Mouse (Mus musculus): ENCODE results near the gene Mrtfb.
A peak's percentile ranks its signal among the peaks of the same experiment; 100 is the strongest.

Gene Mrtfb

DNA sequence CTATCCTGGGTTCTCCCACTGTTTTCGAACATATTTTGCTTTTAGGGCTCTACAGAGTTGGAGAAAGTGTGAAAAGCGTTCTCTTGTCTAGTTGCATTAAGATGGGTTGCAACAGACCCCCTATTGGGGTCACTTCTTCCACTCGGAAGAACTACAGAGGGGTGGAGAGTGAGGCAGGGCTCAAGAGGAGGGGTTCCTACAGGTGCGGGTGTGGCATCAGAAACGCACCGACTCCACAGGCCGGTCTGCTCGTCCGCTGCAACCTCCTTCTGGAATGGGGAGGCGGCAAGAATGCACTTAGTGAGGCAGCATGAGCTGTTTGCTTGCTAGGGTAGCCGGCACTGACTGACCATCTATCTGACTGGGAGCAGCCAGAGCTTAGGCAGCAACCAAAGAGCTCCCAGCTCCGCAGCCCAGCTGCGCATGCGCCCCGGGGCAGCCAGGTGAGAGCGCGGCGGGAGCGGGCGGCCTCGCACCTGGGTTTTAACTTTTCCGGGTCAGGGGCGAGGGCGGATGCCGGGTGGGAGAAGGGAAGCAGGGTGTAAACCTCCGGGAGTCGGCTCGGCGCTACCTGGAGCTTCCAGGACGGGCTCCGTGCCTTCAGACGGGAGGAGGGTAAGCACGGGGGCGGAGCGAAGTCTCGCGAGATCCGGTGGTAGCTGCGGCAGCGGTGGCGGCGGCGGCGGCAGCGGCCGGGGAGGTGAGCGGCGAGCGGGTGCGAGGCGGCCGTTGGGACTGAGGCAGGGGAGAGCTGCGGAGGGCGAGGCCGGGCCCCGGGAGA is at the start of gene Mrtfb:
TSS of gene Mrtfb (plus strand) at position 627 of the 781 bp plus-strand sequence.
- peak; percentile 81 for DNase-seq (ENCODE audit: low spot score)

DNA sequence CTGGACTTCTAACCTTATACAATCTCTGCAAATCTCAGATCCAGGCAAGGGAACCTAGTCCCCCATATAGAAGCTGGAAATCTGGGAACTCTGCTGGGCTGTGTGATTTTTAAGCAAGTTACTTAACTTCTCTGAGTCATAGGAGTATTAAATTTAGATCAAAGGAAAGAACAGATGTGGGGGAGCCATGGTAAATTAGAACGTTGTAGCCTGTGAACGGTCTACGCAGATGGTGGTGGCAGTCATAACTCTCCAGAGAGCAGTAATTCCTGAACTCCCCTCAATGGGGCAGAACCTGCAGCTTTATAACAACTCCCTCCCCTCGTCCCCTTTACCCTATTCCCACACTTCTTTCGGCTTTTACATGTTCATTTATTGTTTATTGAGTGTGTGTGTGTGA is 48.6 kb upstream of the Mrtfb start:
- no peak for DNase-seq (ENCODE audit: low spot score)

DNA sequence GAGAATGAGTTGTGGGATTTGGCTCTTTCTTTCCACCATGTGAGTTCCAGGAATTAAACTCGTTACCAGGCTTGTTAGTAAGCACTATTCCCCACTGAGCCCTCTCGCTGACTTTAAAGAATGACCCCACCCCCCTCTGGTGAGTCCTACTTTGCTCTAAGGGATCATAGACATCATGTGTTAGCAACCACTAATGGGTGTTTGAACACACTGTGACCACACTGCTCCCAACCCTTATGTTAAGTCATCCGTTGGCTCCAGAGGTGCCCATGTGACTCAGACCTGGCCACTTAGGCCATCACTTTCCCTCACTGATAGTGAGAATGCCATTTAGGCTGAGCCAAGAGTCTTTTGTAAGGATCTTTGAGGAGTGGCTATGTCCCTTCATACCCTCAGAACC is 48.2 kb upstream of the Mrtfb start:
- no peak for DNase-seq (ENCODE audit: low spot score)

DNA sequence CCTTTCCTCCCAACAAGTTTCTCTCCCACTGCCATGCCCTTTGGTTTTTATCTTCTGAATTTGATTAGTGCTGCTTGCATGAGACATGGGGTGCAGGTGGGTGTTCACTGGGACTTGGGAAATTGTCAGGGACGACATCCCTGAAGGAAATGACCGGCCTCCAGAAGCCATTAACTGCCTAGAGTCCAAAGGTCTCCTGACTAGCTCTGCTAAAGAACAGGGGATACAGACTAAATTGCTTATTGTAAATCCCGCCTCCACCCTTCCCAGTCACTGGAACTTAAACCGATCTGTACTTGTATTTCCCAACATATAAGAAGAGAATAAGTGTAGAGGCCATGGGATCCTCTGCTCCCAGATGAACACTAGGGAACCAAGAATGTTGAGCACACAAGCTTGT is 43.5 kb upstream of the Mrtfb start:
- no peak for DNase-seq (ENCODE audit: low spot score)

DNA sequence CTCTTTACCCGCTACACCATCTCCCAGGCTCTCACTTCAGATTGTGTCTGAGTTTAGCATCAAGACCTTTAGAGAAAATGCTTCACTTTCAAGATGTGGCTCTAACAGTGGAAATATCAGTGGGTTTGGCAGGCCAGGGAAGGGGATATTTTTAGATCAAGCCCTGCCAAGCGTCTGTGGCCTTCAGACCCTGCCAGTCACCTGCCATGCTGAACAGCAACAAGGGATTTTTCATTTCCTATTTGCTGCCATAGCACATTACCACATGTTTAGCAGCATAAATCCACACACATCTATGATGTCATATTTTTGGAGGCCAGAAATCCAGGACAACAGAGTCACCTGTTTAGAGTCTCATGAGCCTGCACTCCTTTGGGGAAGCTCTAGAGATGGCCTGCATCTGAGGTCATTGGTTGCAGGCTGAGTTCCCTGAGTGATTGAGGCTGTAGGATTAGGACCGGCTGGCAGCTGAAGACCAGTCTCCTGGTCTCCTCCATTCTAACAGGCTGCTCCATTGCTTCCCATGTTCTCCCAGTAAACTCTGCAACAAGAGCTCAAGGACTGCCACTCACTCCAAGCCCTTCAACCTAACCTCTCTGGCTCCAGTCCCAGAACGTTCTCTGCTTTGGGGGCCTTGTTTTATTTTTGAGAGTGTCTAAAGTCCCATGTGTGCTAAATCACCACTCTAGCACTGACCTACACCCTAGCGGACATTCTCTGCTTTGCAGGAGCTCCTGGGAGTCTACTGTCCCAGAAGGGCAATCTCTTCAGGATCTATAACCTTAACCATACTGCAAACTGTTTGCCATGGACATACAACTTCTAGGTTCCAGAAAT is 39.9 kb upstream of the Mrtfb start:
- no peak for DNase-seq (ENCODE audit: low spot score)

DNA sequence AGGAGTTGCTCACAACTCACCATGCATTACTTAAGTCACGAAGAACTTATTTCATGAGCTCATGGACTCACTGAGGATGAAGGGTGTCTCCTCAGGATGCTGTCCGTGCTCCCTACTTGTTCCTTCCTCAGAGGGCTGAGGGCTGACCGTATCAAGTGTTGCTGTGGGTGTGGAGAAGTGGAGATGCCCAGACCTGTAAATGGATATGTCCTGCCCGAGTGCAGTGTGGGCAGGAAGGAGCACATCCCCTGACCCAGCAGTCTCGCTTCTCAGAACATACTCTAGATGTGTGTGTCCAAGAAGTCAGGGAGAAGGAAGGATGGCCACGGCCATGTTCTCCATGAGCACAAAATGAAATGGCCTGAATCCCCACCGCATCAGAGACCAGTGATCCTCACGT is 38.3 kb upstream of the Mrtfb start:
- no peak for DNase-seq (ENCODE audit: low spot score)

DNA sequence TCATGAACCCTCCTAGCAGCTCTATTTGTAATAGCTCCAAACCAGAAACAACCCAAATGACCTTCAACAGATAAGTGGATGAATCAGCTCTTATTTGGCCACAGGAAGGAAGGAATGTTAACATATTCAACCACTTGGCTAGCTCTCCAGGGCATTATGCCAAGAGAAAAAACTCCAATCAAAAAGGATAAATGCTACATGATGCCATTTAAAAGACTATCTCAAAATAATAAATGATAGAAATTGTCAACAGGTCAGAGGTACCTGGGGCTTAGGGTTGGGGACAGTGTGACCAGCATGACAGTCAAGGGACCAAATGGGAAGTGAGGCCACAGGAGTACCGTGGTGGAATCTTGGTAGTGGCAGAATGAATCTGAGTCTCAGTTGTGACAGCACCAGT is 34.8 kb upstream of the Mrtfb start:
- DNase-seq (ENCODE audit: low spot score): no peak

DNA sequence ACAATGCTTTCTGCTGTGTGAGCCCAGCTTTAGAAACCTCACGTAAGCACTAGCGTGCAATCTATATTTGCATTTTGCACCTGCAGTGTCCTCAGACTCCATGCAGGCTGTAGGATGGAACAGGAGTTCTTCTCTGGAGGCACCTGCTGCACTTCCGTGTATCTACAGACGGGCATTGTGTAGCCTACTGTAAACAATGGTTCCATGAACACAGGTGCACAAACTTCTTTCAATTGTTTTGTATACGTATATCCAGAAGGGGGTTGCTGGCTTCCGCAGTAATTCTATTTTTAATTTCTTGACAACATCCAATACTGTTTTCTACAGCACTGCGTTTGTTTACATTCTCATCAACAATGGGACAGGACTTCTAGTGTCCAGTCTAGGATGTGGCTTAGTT is 24.2 kb upstream of the Mrtfb start:
- DNase-seq (ENCODE audit: low spot score): no peak

DNA sequence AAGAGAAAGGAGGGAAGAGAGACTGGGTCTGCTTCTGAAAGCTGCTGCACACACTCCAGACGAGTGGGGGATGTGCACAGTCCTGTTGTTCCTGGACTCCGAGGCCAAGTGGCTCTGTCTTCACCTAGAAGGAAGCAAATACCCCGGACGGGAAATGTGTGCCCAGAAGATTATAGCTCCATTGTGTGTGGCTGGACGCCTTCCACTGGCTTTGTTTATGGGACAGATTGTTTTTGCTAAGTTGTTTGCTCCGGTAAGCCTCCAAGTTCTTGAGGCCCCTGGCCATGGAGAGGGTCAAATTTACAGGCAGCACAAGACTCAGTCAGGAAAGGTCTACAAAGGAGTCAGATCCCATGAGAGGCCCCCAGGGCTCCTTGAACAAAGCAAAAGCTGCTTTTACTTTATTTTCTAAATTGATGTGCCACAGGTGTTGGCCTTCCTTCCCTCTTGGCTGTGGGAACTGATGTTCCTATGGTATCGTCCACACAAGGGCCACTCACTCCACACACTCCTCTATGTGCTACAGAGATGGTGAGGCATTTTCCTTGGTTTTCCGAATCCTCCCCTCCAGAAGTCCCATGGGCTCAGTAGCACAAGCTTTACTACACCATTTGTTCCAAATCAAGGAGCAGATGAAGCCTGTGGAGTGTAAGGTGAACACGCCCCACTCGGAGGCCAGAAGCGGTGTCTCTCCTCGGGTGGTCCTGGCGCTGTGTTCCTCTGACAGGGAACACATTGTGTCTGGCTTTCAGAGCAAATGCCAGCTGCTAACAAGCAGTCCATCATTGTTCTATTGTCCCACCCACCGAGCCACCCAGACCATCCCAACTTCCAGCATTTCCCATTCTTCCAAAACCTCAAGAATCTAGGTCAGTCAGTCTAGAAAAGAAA is 23.1 kb upstream of the Mrtfb start:
- DNase-seq (ENCODE audit: low spot score): no peak

DNA sequence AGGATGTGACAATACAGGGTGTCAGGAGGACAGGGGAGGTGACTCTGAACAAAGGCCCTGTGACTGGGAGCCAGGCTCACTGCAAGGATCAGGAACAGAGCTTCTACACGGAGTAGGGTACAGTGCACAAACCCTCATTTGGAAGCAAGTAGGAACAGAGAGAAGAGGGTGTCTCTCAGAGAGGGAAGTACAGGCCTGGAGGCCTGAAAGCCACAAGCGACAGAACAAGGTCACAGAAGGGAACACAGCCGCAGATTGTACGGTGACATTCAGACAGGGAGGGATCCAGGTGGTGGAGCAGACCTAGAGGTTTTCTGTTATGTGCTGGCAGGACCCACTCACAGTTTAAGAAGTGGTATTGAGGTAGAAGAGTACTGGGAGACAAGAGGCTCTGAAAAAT is 17.2 kb upstream of the Mrtfb start:
- DNase-seq (ENCODE audit: low spot score): no peak

DNA sequence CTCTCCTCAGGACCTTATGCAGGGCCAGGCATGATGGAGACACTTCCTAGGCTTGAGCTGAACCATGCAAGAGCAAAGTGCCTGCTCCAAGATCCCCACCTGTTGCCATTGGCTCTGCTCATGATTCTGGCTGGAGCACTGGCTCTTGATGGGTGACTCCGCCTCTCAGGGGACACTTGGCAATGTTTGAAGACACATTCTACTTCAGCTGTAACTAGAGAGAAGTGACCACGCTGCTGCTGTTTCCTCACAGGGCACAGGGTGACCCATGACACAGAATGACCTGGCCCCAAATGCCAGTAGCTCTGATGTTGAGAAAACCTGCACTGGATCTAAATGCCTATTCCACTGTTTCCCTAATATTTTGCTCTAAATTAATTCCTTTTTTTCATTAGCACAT is 16.7 kb upstream of the Mrtfb start:
- DNase-seq (ENCODE audit: low spot score): no peak

DNA sequence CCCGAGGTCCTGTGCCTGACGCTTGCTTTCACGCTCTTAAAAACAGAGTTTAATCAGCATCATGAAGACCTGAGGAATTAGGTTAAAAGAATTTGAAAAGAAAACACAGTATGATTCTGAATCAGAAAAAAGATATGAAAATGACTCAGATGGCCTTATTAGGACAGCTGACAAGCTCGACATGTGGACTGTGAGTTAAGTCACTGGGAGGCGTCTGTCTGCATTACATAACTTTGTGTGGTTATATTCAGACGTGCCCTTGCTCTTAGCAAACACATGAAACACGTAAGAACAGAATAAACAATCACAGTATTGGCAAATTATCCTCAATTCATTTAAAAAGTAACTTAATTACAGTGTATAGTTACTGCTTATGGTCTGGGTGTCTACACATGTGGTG is 16.0 kb upstream of the Mrtfb start:
- no peak for DNase-seq (ENCODE audit: low spot score)

DNA sequence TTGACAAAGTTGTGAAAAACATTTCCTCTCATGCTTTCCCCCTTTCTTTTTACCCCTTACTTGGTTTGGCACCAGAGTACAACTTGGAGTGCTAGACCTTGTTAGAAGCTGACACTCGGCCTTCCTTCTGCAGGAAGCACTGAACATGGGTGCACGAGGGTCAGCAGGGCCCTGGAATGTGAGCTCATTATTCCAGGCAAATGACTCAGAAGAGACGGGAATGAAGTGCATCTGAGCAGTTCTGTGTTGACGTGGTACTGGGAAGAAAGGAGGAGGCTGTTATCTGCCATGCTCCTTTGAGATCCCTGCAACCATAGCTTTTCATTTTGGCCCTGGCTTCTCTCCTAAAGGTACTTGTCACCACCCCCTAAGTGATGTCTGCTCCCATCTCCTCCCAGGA is 10.6 kb upstream of the Mrtfb start:
- no peak for DNase-seq (ENCODE audit: low spot score)

DNA sequence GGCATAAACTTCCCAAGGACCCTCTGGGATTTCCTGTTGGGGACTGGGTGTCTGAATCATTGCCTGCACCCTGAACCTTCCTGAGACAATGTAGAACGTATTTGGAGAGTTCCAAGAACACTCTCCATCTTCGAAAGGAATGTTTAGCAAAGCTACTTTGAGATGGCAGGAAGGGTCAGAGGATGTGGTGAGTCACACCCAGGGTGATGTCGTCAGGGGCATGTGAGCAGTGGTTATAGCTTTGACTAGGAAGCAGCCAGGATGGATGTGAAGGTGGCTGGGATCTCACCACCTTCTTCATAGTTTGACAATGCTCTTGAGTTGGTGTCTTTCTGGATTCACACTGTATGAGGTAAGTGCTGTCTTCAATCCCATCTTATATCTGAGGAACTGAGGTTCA is 9.4 kb upstream of the Mrtfb start:
- no peak for DNase-seq (ENCODE audit: low spot score)

DNA sequence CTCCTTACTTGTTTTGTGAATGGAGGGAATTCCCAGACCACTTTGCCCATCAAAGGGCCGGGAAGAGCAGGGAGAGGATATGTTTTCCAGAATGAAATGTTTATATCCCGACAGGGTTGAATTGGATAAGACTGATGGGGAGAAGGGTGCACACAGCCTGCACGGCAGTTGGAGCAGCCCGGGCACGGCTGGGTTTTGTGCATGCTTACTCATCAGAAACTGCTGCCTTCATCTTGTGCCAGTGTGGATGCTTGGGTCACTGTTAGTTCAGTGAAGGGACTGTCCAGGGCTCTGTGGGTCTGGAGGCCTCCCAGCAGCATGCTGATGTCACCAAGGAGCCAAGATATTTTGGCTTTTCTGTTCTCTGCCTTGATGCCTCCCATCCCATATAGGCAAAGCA is 6.2 kb upstream of the Mrtfb start:
- no peak for DNase-seq (ENCODE audit: low spot score)

DNA sequence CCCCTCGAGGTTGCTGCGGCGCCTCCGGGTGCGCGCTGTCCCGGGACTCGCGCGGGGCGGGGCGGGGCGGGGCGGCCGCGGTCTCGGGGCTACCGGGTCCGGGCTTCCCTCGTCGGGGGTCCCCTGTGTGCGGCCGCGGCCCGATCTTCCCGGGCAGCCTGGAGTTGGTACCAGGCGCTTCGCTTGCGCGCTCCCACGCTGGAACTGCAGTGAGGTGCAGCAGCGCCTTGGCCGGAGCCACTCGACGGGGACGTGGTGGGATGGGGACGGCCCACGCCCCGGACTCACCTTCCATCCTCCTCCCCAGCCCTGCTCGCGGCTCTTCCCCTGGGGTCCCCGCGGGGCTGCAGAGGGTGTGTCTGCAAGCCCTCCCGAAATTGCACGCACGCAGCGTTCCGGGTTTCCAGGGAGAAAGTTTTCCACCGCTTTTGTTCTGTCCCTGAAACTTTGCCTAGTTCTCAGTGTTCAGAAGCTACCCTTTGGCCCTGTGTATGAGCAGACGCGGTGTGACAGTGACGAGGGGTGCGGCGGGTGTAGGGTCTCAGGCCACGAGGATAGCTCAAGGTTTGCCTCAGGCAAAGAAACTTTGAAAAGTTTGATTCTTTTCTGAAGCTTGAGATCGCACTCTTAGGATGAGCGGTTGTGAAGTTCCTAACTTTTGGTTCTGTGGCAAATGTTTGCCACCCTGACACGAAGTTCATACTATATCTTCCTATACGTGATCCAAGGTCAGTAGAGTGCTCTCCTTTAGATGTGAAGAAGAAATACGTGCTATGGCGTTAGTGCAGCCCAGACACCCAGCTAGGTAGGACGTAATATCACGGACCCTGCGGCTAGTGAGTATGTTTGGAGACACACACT is 616 bp downstream of the Mrtfb start:
- peak; percentile 1 for DNase-seq (ENCODE audit: low spot score)

DNA sequence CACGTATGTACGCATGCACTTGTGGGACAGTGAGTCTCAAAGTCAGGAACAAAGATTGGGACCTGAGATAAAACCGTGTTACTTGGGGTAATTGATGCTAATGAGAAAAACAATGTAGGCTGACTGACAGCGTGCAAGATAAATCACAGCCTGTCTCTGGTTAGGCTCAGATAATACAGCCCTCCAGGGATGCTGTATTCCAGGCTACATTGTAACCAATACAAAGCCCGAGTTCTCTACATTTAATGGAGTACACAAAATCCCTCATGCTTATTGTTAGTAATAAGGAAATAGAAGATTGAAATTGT is 1.2 kb downstream of the Mrtfb start:
- DNase-seq (ENCODE audit: low spot score): no peak

DNA sequence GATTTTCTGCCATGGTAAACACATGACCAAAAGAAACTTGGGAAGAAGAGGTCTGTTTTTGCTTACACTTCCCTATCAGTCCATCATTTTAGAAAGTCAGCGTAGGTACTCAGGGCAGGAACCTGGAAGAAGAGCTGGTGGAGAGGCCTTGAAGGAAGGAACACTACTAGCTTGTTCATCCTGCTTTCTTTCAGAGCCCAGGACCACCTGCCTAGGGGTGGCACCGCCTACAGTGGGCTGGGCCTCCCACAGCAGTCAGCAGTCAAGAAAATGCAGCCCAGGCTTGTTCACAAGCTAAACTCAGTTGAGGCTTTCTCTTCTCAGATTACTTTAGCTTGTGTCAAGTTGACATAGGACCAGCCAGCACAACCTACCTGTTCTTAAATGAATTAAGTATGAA is 2.7 kb downstream of the Mrtfb start:
- DNase-seq (ENCODE audit: low spot score): no peak

DNA sequence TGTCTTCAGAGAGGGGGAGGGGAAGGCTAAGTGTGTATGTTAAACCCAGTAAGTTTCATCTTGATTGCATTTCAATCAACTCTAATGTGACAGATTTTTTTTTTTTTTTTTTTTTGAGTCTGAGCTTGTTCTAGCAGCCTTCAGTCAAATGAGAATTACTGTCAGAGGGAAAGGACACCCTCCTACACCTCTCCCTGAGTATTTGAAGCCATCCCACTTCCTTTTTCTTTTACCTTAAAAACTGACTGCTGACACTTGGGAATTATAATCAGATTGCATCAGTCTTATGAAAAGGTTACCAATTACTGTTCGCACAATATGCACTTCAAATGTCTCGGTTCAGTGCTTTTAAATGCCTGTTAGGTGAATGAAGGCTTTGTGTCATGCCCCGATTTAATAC is 10.0 kb downstream of the Mrtfb start:
- no peak for DNase-seq (ENCODE audit: low spot score)

DNA sequence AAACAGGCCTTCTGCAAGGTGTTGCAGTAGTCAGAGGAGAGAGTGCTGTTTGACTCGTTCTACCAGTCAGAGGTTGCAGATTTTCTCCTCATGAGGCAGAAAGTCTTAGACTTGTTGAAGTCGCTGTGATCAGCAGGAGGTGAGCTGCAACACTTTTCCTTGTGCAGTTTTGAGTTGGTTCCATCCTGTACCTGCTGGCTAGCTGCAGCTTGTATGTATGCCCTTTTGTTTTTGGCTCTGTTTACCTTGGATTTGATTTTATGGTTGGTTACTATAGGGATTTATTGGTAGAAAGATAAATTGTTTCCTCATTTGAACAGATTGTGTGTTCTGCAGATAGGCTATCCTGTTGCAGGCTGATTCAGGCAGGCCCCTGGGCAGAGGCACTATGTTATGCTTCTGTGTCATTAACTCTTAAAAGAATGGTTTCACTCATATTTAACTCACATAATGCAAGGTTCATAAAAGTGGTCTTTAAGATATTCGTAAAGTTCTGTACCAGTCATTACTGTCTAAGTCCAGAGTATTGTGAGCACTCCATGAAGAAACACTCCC is 11.1 kb downstream of the Mrtfb start:
- DNase-seq (ENCODE audit: low spot score): no peak

DNA sequence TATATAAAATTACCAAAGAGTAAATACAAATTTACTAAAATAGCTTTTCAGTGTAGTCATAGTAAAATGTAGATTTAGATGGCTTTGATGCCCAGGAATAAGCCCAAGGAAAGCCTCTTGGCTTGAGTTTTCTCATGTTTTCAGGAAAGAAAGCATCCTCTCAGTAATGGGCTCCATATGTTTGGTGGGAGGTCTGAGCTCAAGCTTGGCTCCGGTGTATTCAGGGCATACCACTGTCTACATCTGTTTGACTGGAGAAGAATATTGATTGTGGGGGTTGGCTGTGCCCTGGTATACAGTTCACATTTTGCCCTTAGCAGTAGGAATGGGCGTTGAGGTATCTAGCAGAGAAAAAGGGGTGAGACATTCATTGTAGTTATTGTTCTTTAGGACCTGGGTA is 13.1 kb downstream of the Mrtfb start:
- DNase-seq (ENCODE audit: low spot score): no peak

DNA sequence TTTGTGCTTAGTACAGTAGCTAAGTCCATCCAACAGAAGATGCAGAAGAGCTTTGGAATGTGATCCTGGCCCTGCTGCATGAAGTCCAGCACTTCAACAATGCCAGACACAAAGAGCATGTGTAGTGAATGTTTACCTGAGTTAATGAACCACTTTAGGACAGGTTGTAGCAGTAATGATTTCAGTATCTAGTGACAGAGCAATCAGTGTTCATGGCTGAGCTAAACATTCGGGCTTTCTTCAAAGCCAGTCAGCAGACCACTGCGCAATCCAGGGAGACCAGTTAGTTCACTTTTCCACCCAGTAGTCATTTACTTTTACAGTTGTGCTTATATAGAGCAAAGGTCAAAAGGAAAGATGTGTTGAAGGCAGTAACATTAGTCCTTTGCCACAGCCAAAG is 20.0 kb downstream of the Mrtfb start:
- DNase-seq (ENCODE audit: low spot score): no peak

All from c-Kit-positive CD71-positive TER-119-positive erythroid progenitor cells, embryonic 14.5 days (primary cell).